Mouse (Mus musculus) small intestine, adult 2 months (tissue): ENCODE data around the gene Stx19.

ENCODE experiments used
- CTCF ChIP-seq: fragments of 200-500 bp; IDR thresholded peaks from 2 replicates; pipeline ENCODE4 v1.5.1; 2012; ENCODE audit warnings: low read depth, mild to moderate bottlenecking, control low read depth, inconsistent platforms, low read length, moderate library complexity, mixed read lengths; ENCODE audit not compliant: insufficient replicate concordance, insufficient read length; ENCODE audit errors: extremely low read depth
- POLR2A ChIP-seq: fragments of 200-500 bp; IDR thresholded peaks from 2 replicates; pipeline ENCODE4 v1.6.1; 2012; ENCODE audit warnings: low read depth, mild to moderate bottlenecking, control low read depth, inconsistent platforms, low read length, moderate library complexity

DNA sequence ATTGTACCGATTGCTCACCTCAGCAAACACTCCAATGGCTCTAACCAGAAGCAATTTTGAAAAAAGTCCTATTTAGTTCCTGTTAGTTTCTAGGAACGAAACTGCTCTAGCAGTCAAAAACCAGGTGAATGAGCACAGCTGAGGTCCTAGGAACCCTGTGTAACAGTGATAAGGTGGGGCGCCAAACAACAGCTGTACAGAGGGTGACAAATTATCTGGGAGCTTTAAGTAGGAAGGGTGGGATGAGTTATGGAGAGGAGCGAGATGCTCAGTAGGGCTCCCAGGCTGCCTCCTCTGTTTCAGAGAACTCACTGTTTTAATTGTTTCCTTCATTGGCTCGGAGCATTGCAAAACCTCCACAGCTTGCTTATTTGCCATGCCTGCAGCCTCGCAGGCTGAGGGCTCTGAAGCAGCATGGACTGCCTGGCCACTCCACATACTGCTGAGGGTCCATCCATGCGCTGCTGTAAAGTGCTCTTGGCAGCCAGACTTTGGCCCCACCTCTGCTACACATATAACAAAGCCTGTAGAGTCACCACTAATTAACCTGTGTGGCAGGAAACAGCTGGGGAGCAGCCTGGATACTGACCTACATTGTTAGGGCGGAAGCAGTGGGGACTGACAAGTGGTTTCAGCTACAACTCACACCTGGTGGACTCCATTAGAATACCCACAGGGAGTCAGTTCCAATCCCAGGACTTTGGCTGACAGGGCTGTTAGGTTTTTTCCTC, 7.1 kb upstream of the Stx19 start:
- no peak for TF ChIP-seq POLR2A
- TF ChIP-seq CTCF, result no peak
